ENCODE assay signal across 8 mouse cellular contexts in the genomic region with DNA sequence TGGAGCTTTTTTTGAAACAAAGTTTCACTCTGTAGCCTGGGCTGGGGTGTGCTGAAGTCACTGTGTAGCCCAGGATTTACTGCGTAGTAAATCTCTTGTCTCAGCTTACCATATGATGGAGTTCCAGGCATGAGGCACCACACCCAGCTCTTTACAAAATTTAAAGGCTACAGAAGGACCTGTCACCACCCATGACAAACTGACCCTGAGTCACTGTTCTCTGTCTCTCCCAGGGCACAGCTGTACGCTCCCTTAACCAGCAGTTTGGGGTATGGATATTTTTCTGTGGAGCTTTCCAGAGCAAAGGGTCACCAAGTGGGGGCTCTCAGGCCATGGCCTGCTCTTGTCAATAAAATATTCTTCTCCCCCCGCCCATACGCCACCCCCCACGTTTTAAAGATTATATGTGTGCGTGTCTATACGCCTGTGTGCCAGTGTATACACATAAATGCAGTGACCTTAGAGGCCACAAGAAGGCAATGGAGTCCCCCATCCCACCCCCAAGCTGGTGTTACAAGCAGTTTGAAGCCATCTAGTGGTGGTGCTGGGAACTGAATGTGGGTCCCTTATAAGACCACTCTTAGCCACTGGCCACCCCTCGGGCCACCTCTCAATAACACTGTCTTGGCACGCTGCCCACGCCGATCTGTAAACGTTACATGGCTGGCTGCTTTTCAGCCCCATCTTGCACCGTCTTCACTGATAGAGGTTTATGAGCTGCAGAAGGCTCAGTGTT. TPM values are rescaled to one million over a fixed set of nuclear protein-coding genes. Genes with fewer than 3 reads are reported as not detected.
DNase-seq lines count a peak whose midpoint lies in the region; ATAC-seq and TF ChIP-seq lines count a peak whose summit lies in the region.

No protein-coding gene starts in this region.

- peaks cover 5 to 23% of the 10 kb centered on the region in 2 experiments for H3K4me1 ChIP-seq in MEL (ENCODE audit: control insufficient read depth in 1 of 2, insufficient read depth in 2 of 2, low read length in 2 of 2)
- peaks cover 21% of the 10 kb centered on the region for H3K4me1 ChIP-seq in heart, embryonic 13.5 days
- 0 out of 2 replicates have a peak, but pooled peaks cover 2% of the 10 kb centered on the region for H3K4me1 ChIP-seq in limb, embryonic 14.5 days (ENCODE audit: control insufficient read depth, insufficient read depth, low read length)

- H3K4me3 ChIP-seq in left cerebral cortex, adult 2 months, result no peak overlapping the region
- peak overlapping the region; percentile 25 to 41; a peak in 3 of 4 replicates for H3K4me3 ChIP-seq in MEL (ENCODE audit: control insufficient read depth in 1 of 2, insufficient read depth in 1 of 2, low read depth in 2 of 2, low read length in 2 of 2)
- no peak overlapping the region for H3K4me3 ChIP-seq in heart, embryonic 13.5 days
- H3K4me3 ChIP-seq in limb, embryonic 14.5 days (replicated peaks; ENCODE audit: low read length), result no peak overlapping the region

- no peak overlapping the region for H3K4me2 ChIP-seq in heart, embryonic 13.5 days
- H3K4me2 ChIP-seq in limb, embryonic 14.5 days (replicated peaks; ENCODE audit: low read depth, low read length, severe bottlenecking), result no peak overlapping the region

- H3K27me3 ChIP-seq in MEL (ENCODE audit: control insufficient read depth in 1 of 2, insufficient read depth in 2 of 2, low read length in 2 of 2), result no peaks in the 10 kb centered on the region
- 0 out of 2 replicates have a peak, but pooled peaks cover 11% of the 10 kb centered on the region for H3K27me3 ChIP-seq in heart, embryonic 13.5 days (replicated peaks)
- H3K27me3 ChIP-seq in limb, embryonic 14.5 days (ENCODE audit: control insufficient read depth, insufficient read depth, low read length), result no peaks in the 10 kb centered on the region

- TF ChIP-seq EP300 in MEL (IDR thresholded peaks at IDR 0.05; ENCODE audit: low read depth in 1 of 2, low read length in 2 of 2), result 0 out of 4 replicates have a peak, but pooled peaks have one; percentile 22 to 34

- no peaks in the 10 kb centered on the region for H3K79me2 ChIP-seq in MEL (ENCODE audit: control insufficient read depth, insufficient read depth, low read length, poor library complexity)

- H3K36me3 ChIP-seq in MEL (ENCODE audit: control insufficient read depth in 1 of 2, insufficient read depth in 2 of 2, low read length in 2 of 2), result peaks cover 0 to 6% of the 10 kb centered on the region in 2 experiments; a peak in 2 of 4 replicates
- no peaks in the 10 kb centered on the region for H3K36me3 ChIP-seq in heart, embryonic 13.5 days
- H3K36me3 ChIP-seq in limb, embryonic 14.5 days (ENCODE audit: control insufficient read depth, insufficient read depth, low read length), result no peaks in the 10 kb centered on the region

- ATAC-seq in heart, embryonic 13.5 days (ENCODE audit: extremely low read depth, insufficient number of reproducible peaks, low FRiP score, low TSS enrichment), result no peak
- ATAC-seq in limb, embryonic 14.5 days (ENCODE audit: low FRiP score, low read depth), result peak; percentile 30; the same call in 1 of the 2 replicates
- no peak for ATAC-seq in erythroid progenitor cell, adult 5-6 weeks (replicated peaks; ENCODE audit: low FRiP score, poor library complexity, severe bottlenecking)

- TF ChIP-seq CTCF in left cerebral cortex, adult 2 months (IDR thresholded peaks at IDR 0.05), result peak; percentile 74
- peak; percentile 58 to 94 (median 93) for TF ChIP-seq CTCF in MEL (IDR thresholded peaks at IDR 0.05 in 2 of 3, conservative IDR thresholded peaks at IDR 0.05 in 1 of 3; ENCODE audit: control insufficient read depth in 1 of 3, insufficient read depth in 1 of 3, low read depth in 2 of 3, low read length in 3 of 3, poor library complexity in 1 of 3, severe bottlenecking in 1 of 3)

- WGBS in heart, embryonic 13.5 days, result 44% methylated on average over 13 of the region's 13 CpGs
- 46% methylated on average over 13 of the region's 13 CpGs for whole genome bisulfite sequencing in limb, embryonic 14.5 days

- peak overlapping the region; percentile 31 for H3K9ac ChIP-seq in MEL (ENCODE audit: control insufficient read depth, low read depth, low read length, poor library complexity, severe bottlenecking)
- 0 out of 2 replicates have a peak overlapping the region, but pooled peaks have one; percentile 2 for H3K9ac ChIP-seq in heart, embryonic 13.5 days
- no peak overlapping the region for H3K9ac ChIP-seq in limb, embryonic 14.5 days (ENCODE audit: low read depth, low read length, severe bottlenecking)

- peak; percentile 44 for TF ChIP-seq RAD21 in MEL (IDR thresholded peaks at IDR 0.05; ENCODE audit: low read depth, low read length)

- no peak overlapping the region for H3K27ac ChIP-seq in left cerebral cortex, adult 2 months
- no peak overlapping the region for H3K27ac ChIP-seq in MEL (ENCODE audit: control insufficient read depth, low read depth, low read length)
- H3K27ac ChIP-seq in heart, embryonic 13.5 days (replicated peaks), result peak overlapping the region; percentile 28; the same call in 1 of the 2 replicates
- no peak overlapping the region for H3K27ac ChIP-seq in limb, embryonic 14.5 days (replicated peaks; ENCODE audit: low read depth, low read length)

- intact Hi-C loops in left cerebral cortex, adult 2 months (cut with DNase I), result loop anchor here (2.0 kb wide), 1 partner anchor 57 kb away; no protein-coding TSS in a partner anchor

- DNase-seq in left cerebral cortex, adult 2 months (ENCODE audit: extremely low spot score in 1 of 2, low spot score in 2 of 2), result no peak
- DNase-seq in left cerebral cortex, adult 11 months (ENCODE audit: low spot score), result no peak
- DNase-seq in MEL (ENCODE audit: low read depth, low spot score), result peak; percentile 86
- DNase-seq in brain, adult 2 months (ENCODE audit: low read depth, low spot score), result peak; percentile 49
- DNase-seq in limb, embryonic 14.5 days (ENCODE audit: low spot score), result peak; percentile 62
- peak; percentile 85 for DNase-seq in retina, embryonic 14.5 days (ENCODE audit: low spot score)

- no peak for TF ChIP-seq POLR2A in MEL (IDR thresholded peaks at IDR 0.05; ENCODE audit: control insufficient read depth in 1 of 2, insufficient read depth in 1 of 2, low read depth in 1 of 2, low read length in 2 of 2, poor library complexity in 1 of 2)
- no peak for TF ChIP-seq POLR2A in limb, embryonic 14.5 days (IDR thresholded peaks at IDR 0.05; ENCODE audit: borderline replicate concordance, extremely low read depth, insufficient read depth, insufficient read length)

- no peaks in the 10 kb centered on the region for H3K9me3 ChIP-seq in MEL (replicated peaks; ENCODE audit: insufficient read depth, low read length)
- no peaks in the 10 kb centered on the region for H3K9me3 ChIP-seq in heart, embryonic 13.5 days
- no peaks in the 10 kb centered on the region for H3K9me3 ChIP-seq in limb, embryonic 14.5 days (ENCODE audit: control insufficient read depth, low read length)

TF ChIP-seq in MEL, 35 proteins besides CTCF, POLR2A, EP300 and RAD21 (continues in another document):
- TF ChIP-seq MAZ (IDR thresholded peaks at IDR 0.05; ENCODE audit: low read depth, low read length) (peak; percentile 89), USF2 (IDR thresholded peaks at IDR 0.05; ENCODE audit: borderline replicate concordance in 1 of 2, insufficient read depth in 1 of 2, low read depth in 1 of 2, low read length in 2 of 2) (no peak), GABPA (IDR thresholded peaks at IDR 0.05; ENCODE audit: low read depth, low read length) (no peak; the same call in 1 of the 2 replicates), ETS1 (IDR thresholded peaks at IDR 0.05; ENCODE audit: low read depth, low read length) (0 out of 2 replicates have a peak, but pooled peaks have one; percentile 17), TBP (IDR thresholded peaks at IDR 0.05; ENCODE audit: low read depth, low read length) (0 out of 2 replicates have a peak, but pooled peaks have one; percentile 23), JUND (IDR thresholded peaks at IDR 0.05; ENCODE audit: low read depth, low read length) (no peak), MAX (IDR thresholded peaks at IDR 0.05; ENCODE audit: low read length) (0 out of 2 replicates have a peak, but pooled peaks have one; percentile 27), BHLHE40 (IDR thresholded peaks at IDR 0.05; ENCODE audit: borderline replicate concordance, low read depth, low read length) (peak; percentile 39; the same call in 1 of the 2 replicates), TAL1 (IDR thresholded peaks at IDR 0.05; ENCODE audit: low read length) (no peak), SIN3A (IDR thresholded peaks at IDR 0.05; ENCODE audit: low read length) (peak; percentile 68), HCFC1 (IDR thresholded peaks at IDR 0.05; ENCODE audit: low read depth, low read length) (peak; percentile 40; the same call in 1 of the 2 replicates), CHD1 (IDR thresholded peaks at IDR 0.05; ENCODE audit: low read depth, low read length) (no peak), MAFK (IDR thresholded peaks at IDR 0.05; ENCODE audit: borderline replicate concordance, low read depth, low read length) (0 out of 2 replicates have a peak, but pooled peaks have one; percentile 14), POLR2AphosphoS5 (IDR thresholded peaks at IDR 0.05; ENCODE audit: borderline replicate concordance, low read depth, low read length) (no peak)

RNA-seq across cellular contexts. Expression of a gene that starts 34.8 kb away (rescaled TPM):
- 10 to 100 TPM; 13.6 to 13.7 TPM for total RNA-seq in left cerebral cortex, adult 2 months (2021)
- total RNA-seq in MEL (2012; rRNA removed), result 13.4 and 16.4 TPM in 2 replicates
- polyA plus RNA-seq in MEL (2012; ENCODE audit: insufficient read depth in 1 of 2, insufficient read length in 2 of 2, low read depth in 1 of 2, low replicate concordance in 2 of 2, missing spikeins in 1 of 2), result 10 to 100 TPM in 1 of 2 experiments, not detected in 1; 16.1 TPM
- 14.3 and 14.6 TPM in 2 replicates for polyA plus RNA-seq in heart, embryonic 13.5 days (2015; fragmentation: Nextera tagmentation; extraction: Ambion mirVana)
- polyA plus RNA-seq in limb, embryonic 14.5 days (2012; rRNA removed), result 10.6 and 11.7 TPM in 2 replicates
- 5.1 and 6.7 TPM in 2 replicates for polyA plus RNA-seq in limb, embryonic 14.5 days (2014; fragmentation: Nextera tagmentation; extraction: Ambion mirVana)
- total RNA-seq in erythroid progenitor cell, adult 5-6 weeks (2015; ENCODE audit: low replicate concordance), result 4.2 TPM in 1 of 2 replicates, not detected in the other
- total RNA-seq in erythroid progenitor cell, adult 5-6 weeks (2017; ENCODE audit: low replicate concordance), result 0.51 TPM in 1 of 2 replicates, not detected in the other

RNA-seq across cellular contexts. Expression of a gene that starts 43.6 kb away (rescaled TPM):
- total RNA-seq in left cerebral cortex, adult 2 months (2021), result 1 to 10 TPM; 1.8 to 2.3 TPM
- total RNA-seq in MEL (2012; rRNA removed), result 0.27 and 0.33 TPM in 2 replicates
- polyA plus RNA-seq in MEL (2012; ENCODE audit: insufficient read depth in 1 of 2, insufficient read length in 2 of 2, low read depth in 1 of 2, low replicate concordance in 2 of 2, missing spikeins in 1 of 2), result under 1 TPM in 1 of 2 experiments, not detected in 1; 0.58 TPM
- polyA plus RNA-seq in heart, embryonic 13.5 days (2015; fragmentation: Nextera tagmentation; extraction: Ambion mirVana), result 0.20 and 0.29 TPM in 2 replicates
- polyA plus RNA-seq in limb, embryonic 14.5 days (2012; rRNA removed), result 2.1 and 3.1 TPM in 2 replicates
- polyA plus RNA-seq in limb, embryonic 14.5 days (2014; fragmentation: Nextera tagmentation; extraction: Ambion mirVana), result 2.3 and 2.6 TPM in 2 replicates
- not detected in 2 replicates for total RNA-seq in erythroid progenitor cell, adult 5-6 weeks (2015; ENCODE audit: low replicate concordance)
- total RNA-seq in erythroid progenitor cell, adult 5-6 weeks (2017; ENCODE audit: low replicate concordance), result not detected in 2 replicates

Comparison
In these comparisons a context has a peak if more than half of its experiments do, and no peak if none do; other contexts are left out.
1. DNase-seq: peak in MEL (single experiment), brain, adult 2 months (single experiment), limb, embryonic 14.5 days (single experiment) and retina, embryonic 14.5 days (single experiment); none in left cerebral cortex, adult 2 months (0 of 2) and left cerebral cortex, adult 11 months (single experiment).
2. H3K4me3 ChIP-seq: peak in MEL (2 of 2); none in left cerebral cortex, adult 2 months (single experiment), heart, embryonic 13.5 days (single experiment) and limb, embryonic 14.5 days (single experiment).